Comparison of ENCODE assay signal across 10 mouse cellular contexts in the genomic region with DNA sequence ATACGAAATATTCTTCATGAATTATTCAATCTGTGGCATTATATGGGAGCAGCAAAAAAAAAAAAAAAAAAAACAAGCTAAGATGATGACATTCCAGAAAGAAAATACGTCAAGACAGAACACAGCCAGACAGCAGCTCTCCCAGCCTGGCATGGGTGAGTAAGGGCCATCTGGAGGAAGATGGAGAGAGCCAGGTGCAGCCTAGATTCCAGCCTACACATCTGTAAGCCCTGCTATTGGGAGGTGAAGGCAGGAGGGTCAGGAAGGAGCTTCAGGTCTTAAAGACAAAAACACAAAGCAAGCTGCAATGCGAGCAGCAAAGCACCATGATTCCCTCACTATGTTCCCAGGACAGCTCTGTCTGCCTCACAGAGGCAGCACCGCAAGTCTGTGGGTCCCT. TPM values are rescaled to one million over a fixed set of nuclear protein-coding genes. Genes with fewer than 3 reads are reported as not detected.
DNase-seq lines count a peak whose midpoint lies in the region; ATAC-seq and TF ChIP-seq lines count a peak whose summit lies in the region.
"Had no signal": no experiment of that assay in that cellular context is flagged by ENCODE, and none has a peak within 500 bp of the region (broad histone marks: within the 10 kb centered on the region; RNA-seq: fewer than 3 reads in every experiment).

No protein-coding gene starts in this region.

- H3K27ac ChIP-seq in hindbrain, embryonic 13.5 days: peak overlapping the region; percentile 68; the same call in 1 of the 2 replicates
- H3K27ac ChIP-seq in hindbrain, embryonic 11.5 days (ENCODE audit: low read depth, low read length): no peak overlapping the region
- H3K27ac ChIP-seq in bone marrow macrophage, adult 2 months (ENCODE audit: insufficient read depth, low read depth, low read length): peak overlapping the region; percentile 100

- no peak for DNase-seq in hindbrain, embryonic 11.5 days (ENCODE audit: low spot score)
- no peak for DNase-seq in right cerebral cortex, adult 2 months (ENCODE audit: low spot score in 2 of 2)
- DNase-seq in gastrocnemius, postnatal 14 days: no peak
- no peak for DNase-seq in right cerebral cortex, postnatal 25 days
- DNase-seq: cerebellum, adult 18-20 months had no signal

- WGBS in hindbrain, embryonic 13.5 days: 53% methylated on average over 4 of the region's 4 CpGs
- 71% methylated on average over 4 of the region's 4 CpGs for WGBS in hindbrain, embryonic 11.5 days

- no peak overlapping the region for H3K9ac ChIP-seq in hindbrain, embryonic 13.5 days
- H3K9ac ChIP-seq in hindbrain, embryonic 11.5 days (ENCODE audit: low read depth, low read length): no peak overlapping the region

- H3K9me3 ChIP-seq in hindbrain, embryonic 13.5 days: no peaks in the 10 kb centered on the region
- H3K9me3 ChIP-seq in hindbrain, embryonic 11.5 days (ENCODE audit: control insufficient read depth, low read length): no peaks in the 10 kb centered on the region

- intact Hi-C loops in gastrocnemius, postnatal 14 days (cut with DNase I; ENCODE audit: low total_unique reads): no loop called here

- H3K4me1 ChIP-seq in hindbrain, embryonic 13.5 days (replicated peaks): 0 out of 2 replicates have a peak, but pooled peaks cover 3% of the 10 kb centered on the region
- no peaks in the 10 kb centered on the region for H3K4me1 ChIP-seq in hindbrain, embryonic 11.5 days (replicated peaks; ENCODE audit: control insufficient read depth, insufficient read depth, low read length)
- H3K4me1 ChIP-seq in bone marrow macrophage, adult 2 months (ENCODE audit: control insufficient read depth, insufficient read depth, low read length): peaks cover 51% of the 10 kb centered on the region

- no peak for TF ChIP-seq CTCF in bone marrow macrophage, adult 2 months (IDR thresholded peaks at IDR 0.05; ENCODE audit: low read depth, low read length)

- no peak for ATAC-seq in hindbrain, embryonic 13.5 days (ENCODE audit: low FRiP score)
- no peak for ATAC-seq in hindbrain, embryonic 11.5 days (ENCODE audit: low FRiP score)
- ATAC-seq in granulocyte monocyte progenitor cell, adult 5-6 weeks (replicated peaks; ENCODE audit: poor library complexity, severe bottlenecking): peak; percentile 38
- 0 out of 2 replicates have a peak, but pooled peaks have one; percentile 9 for ATAC-seq in megakaryocyte progenitor cell, adult 5-6 weeks (replicated peaks; ENCODE audit: poor library complexity)

- no peaks in the 10 kb centered on the region for H3K27me3 ChIP-seq in hindbrain, embryonic 13.5 days
- H3K27me3 ChIP-seq in hindbrain, embryonic 11.5 days (ENCODE audit: control insufficient read depth, insufficient read depth, low read length): no peaks in the 10 kb centered on the region

- no peak for TF ChIP-seq POLR2A in bone marrow macrophage, adult 2 months (IDR thresholded peaks at IDR 0.05; ENCODE audit: borderline replicate concordance, low read depth, low read length)

- H3K4me3 ChIP-seq in hindbrain, embryonic 13.5 days: no peak overlapping the region
- H3K4me3 ChIP-seq in hindbrain, embryonic 11.5 days (ENCODE audit: low read depth, low read length): no peak overlapping the region
- H3K4me3 ChIP-seq in bone marrow macrophage, adult 2 months (ENCODE audit: insufficient read depth, low read length): peak overlapping the region; percentile 34

- no peak overlapping the region for H3K4me2 ChIP-seq in hindbrain, embryonic 13.5 days
- H3K4me2 ChIP-seq in hindbrain, embryonic 11.5 days (replicated peaks; ENCODE audit: low read depth, low read length): no peak overlapping the region

- H3K36me3 ChIP-seq in hindbrain, embryonic 13.5 days: no peaks in the 10 kb centered on the region
- no peaks in the 10 kb centered on the region for H3K36me3 ChIP-seq in hindbrain, embryonic 11.5 days (ENCODE audit: control insufficient read depth, insufficient read depth, low read length)
- H3K36me3 ChIP-seq: G1E had no signal

RNA-seq across cellular contexts. Expression of gene Abca1, which starts 26.9 kb away (rescaled TPM):
- polyA plus RNA-seq in hindbrain, embryonic 13.5 days (2015; fragmentation: Nextera tagmentation; extraction: Ambion mirVana): 10.0 and 10.3 TPM in 2 replicates
- 6.1 and 7.5 TPM in 2 replicates for polyA plus RNA-seq in hindbrain, embryonic 11.5 days (2014; fragmentation: Nextera tagmentation; extraction: Ambion mirVana)
- polyA plus RNA-seq in bone marrow macrophage, adult 2 months (2012; ENCODE audit: insufficient read depth, insufficient read length, missing spikeins): 55.9 and 64.3 TPM in 2 replicates
- 0.49 and 2.6 TPM in 2 replicates for total RNA-seq in granulocyte monocyte progenitor cell, adult 5-6 weeks (2014; fragmentation: Nextera tagmentation)
- total RNA-seq in granulocyte monocyte progenitor cell, adult 5-6 weeks (2017): 2.2 and 3.8 TPM in 2 replicates
- 1.2 and 1.8 TPM in 2 replicates for total RNA-seq in megakaryocyte progenitor cell, adult 5-6 weeks (2015)
- 1.8 and 1.9 TPM in 2 replicates for total RNA-seq in megakaryocyte progenitor cell, adult 5-6 weeks (2017)
- total RNA-seq in gastrocnemius, postnatal 14 days (2021): 10 to 100 TPM; 14.7 to 25.4 TPM

Comparison
In these comparisons a context has a peak if more than half of its experiments do, and no peak if none do; other contexts are left out.
1. ATAC-seq: peak in granulocyte monocyte progenitor cell, adult 5-6 weeks (single experiment) and megakaryocyte progenitor cell, adult 5-6 weeks (single experiment); none in hindbrain, embryonic 13.5 days (single experiment) and hindbrain, embryonic 11.5 days (single experiment).